Mouse (Mus musculus) T-helper 1 cell (primary cell): ENCODE data around the gene Tut1.

Experiments used
- in situ Hi-C: fragments of 300-600 bp; cut with MboI, MseI; formaldehyde crosslinking; loops from one replicate; pipeline ENCODE4 v1.15.1; 2025; ENCODE audit warnings: high pct_unique_total_duplicates

Tut1 gene

GRCm38 (mm10) chr19:8982303-8983149 is 28.9 kb downstream of the Tut1 start:
- in situ Hi-C loops: no loop called here

- in situ Hi-C loops: no loop called here
These were observed 29.6 kb downstream of the Tut1 start for GRCm38 (mm10) chr19:8983150-8983650.

- in situ Hi-C loops: no loop called here
These were observed 30.7 kb downstream of the Tut1 start for GRCm38 (mm10) chr19:8984255-8984868.

GRCm38 (mm10) chr19:8985891-8986290 is 32.2 kb downstream of the Tut1 start:
- in situ Hi-C loops: no loop called here

GRCm38 (mm10) chr19:8987816-8988215 is 34.2 kb downstream of the Tut1 start:
- in situ Hi-C loops: no loop called here

DNA sequence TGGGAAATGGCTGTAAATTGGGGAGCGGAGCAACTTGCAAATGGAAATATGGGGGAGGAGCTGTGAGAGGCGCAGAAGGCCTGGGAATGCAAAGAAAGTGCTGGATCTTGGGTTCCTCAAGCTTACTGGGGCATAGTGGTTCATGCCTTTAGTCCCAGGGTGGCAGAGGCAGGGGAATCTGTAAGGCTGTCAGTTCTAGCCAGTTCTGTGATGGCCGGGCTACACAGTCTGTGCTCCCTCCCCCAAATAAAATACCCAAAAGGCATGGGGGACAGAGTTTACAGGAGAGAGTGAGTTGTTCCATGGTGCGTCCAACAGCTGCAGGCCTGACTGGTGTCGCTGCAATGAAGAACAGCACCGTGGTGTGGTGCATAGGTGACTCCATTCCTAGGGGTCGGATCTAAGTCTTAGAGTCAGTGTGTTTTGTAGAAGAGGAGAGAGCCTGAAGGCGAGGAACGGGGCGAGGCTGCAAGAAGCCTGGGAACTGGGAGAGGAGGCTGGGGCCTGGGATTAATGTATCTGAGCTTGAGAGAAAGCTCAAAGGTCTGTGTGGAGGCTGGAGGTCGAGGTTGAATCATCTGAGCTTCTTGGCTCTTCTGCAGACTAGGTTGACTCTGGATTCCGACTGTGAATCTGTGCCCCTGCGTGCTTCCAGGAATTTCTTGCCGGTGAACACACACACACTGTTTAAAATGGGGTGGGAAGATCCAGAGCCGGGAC is 34.9 kb downstream of the Tut1 start:
- in situ Hi-C loops: no loop called here

DNA sequence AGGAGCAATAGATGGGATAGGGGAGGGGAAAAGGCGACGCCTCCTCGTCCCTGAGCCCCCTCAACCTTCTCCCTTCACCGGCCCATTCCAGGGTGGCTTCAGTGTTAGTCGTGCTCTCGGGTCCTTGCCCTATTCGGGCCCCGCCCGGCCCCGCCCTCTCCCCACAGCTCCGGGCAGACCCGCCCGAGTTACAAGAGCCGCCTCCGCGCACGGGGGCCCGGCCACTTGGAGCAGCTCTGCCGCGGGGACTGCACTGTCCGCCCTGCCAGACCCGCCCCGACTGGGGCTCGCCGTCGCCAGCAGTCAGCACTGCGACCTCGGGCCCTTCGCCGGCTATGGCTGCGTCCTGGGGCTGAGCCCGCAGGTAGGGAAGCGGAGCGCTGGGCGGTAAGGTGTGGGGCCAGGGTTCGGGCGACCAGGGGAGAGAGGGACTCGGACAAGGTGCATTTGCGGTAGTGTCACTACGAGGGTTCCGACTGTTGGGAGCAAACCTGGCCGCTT is 35.5 kb downstream of the Tut1 start, which contains the start of gene Ahnak:
Gene Ahnak (plus strand): TSS at position 219 of the 501 bp plus-strand sequence.
- in situ Hi-C loops: no loop called here

DNA sequence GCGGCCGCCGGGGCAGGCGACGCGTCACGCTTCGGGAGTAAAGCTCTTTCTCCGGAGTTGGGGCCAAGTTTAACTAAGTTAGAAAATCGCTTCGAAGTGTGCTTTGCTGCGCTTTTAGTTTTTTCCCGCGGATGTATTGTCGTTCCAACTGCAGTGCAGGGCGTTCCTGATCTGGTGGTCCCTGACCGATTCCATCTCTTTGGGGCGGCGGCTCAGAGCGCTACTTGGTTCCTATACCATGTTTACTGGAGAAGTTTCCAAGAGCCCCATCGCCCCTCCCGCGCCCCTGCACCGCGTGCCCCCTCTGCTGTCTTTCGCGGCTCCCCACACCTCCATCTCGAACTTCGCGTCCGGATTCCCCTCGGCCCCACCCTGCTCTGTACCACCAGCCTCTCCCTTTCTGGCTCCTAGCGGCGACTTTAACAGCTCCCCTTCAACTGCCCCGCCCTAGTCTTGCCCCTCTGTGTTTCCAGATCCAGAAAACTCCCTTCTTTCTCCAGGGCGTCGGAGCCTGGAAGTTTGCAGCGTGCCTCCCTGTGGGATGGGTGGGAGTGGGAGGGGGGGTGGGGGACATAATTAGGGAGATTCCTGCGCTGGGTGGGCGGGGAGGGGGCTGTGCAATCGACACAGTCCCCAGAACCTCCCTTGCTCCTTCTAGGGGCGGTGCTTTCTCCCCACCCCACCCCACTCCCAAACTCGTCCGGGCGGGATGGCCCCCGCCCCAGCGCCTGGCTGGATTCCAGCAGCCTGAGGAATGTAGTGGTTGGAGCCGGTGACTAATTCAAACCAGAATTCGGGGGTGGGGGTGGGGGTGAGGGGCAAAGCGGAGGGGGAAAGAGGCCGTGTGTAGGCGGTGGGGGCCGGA is 36.2 kb downstream of the Tut1 start:
- in situ Hi-C loops: loop anchor here (5.0 kb wide), 1 partner anchor 63 kb away; no protein-coding TSS in a partner anchor

DNA sequence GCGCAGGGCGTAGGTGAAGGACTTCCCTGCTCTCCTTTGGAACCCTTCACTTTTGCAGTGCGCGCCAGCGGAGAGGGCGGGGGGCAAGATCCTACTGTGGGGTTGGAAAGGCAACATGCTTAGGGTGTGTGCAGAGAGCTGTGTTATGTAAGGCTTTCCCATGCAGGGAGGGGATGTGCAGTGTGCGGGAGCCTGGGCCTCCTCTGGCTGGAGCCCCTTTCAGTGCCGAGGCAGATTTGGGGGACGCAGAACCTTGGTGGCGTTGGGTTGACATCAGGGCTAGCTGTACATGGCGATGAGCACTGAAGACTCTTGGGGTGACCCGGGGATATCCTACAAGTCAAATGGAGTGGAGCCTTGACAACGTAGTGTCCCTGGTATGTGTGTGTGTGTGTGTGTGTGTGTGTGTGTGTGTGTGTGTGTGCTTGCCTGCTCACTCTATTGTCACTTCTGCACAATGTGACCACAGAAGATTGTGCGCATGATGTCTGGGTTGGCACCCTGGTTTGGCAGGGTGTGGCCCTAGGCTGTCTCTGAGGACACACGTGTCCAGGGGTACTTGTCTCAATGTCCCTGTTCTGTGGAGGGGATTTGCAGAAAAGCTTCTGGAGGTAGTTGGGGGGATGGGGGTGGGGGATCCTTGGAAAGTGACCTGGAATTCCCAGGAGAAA is 36.9 kb downstream of the Tut1 start:
- in situ Hi-C loops: loop anchor here (5.0 kb wide), 1 partner anchor 62 kb away; no protein-coding TSS in a partner anchor

- in situ Hi-C loops: loop anchor here (5.0 kb wide), 1 partner anchor 61 kb away; no protein-coding TSS in a partner anchor
These were observed 37.7 kb downstream of the Tut1 start for GRCm38 (mm10) chr19:8991245-8991870.

DNA sequence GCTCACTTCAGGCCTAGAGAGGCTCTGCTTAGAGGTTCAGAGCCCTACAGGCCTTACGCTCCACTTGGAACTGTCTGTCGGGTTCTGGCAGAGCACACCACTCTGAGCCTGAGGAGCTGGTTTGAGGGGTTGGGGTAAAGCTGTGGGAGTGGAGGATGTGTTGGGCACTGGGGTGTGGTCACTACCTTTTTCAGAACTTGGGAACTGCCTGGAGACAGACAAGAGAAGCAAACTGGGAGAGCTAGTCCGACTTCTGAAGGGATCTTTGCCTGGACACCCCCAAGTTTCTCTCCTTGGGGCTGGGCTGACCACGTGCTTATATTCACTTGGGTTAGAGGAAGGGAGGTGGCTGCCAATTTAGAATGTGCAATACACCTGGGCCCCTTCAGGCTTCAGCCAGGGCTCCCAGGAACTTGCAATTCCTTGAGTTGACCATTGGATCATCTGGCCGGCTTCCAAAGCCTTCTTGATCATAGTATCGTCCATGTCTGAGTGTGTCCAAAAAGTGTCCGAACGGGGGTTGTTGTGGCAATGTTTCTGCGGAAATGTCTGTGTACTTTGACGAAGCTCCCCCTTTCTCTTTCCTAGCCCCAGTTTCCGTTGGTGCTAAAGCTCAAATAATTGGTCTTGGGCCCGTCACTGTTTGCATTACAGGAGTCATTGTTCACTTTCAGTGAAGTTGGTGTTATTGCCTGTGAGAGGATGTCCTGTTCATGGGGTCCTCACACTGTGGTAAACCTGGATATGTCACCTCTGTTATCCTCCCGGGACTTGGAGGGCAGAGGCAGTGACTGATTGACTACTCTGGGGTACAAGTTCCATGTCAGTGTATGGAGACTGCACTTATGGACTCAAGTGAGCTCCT is 38.5 kb downstream of the Tut1 start:
- in situ Hi-C loops: loop anchor here (5.0 kb wide), 1 partner anchor 60 kb away; no protein-coding TSS in a partner anchor

DNA sequence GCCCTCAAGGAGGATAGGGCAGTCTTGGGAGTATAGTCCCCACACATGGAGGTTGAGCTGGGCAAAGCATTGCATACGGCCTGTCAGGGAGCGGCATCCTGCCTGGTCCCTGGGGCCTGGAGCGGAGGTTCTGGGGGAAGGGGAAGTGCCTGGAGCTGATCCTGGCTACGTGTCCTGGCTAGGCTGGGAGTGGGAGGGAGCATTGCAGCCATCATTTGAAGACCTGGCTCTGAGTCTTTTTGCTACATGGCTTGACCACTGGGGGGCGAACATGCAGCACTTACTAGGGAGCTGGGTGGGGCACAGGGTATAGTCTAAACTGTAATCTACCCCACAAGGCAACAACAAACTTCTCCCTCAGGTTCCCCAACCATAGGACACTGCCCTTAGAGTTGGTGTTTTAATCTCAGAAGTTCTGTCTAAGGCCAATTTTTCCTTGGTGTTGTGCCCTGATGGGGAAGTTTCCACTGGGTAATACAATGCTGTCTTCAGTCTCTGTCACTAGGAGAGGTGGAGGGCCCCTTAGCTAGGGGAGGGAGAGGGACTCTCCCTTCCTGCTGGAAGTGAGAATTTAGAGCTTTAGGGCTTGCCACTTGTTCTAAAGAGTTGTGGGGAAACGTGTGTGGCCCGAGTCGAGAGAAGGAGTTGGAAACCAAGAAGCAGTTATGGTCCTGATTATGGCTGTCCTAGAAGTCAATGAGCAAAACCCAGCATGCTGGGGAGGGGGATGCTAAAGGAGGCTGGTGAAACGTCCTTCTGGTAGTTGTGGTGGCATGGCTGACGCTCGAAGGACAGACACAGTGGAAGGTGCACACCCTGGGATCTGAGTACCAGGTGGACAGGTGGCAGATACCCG is 39.4 kb downstream of the Tut1 start:
- in situ Hi-C loops: loop anchor here (5.0 kb wide), 1 partner anchor 59 kb away; no protein-coding TSS in a partner anchor

GRCm38 (mm10) chr19:8993625-8993912 is 39.9 kb downstream of the Tut1 start:
- in situ Hi-C loops: loop anchor here (5.0 kb wide), 1 partner anchor 59 kb away; no protein-coding TSS in a partner anchor

DNA sequence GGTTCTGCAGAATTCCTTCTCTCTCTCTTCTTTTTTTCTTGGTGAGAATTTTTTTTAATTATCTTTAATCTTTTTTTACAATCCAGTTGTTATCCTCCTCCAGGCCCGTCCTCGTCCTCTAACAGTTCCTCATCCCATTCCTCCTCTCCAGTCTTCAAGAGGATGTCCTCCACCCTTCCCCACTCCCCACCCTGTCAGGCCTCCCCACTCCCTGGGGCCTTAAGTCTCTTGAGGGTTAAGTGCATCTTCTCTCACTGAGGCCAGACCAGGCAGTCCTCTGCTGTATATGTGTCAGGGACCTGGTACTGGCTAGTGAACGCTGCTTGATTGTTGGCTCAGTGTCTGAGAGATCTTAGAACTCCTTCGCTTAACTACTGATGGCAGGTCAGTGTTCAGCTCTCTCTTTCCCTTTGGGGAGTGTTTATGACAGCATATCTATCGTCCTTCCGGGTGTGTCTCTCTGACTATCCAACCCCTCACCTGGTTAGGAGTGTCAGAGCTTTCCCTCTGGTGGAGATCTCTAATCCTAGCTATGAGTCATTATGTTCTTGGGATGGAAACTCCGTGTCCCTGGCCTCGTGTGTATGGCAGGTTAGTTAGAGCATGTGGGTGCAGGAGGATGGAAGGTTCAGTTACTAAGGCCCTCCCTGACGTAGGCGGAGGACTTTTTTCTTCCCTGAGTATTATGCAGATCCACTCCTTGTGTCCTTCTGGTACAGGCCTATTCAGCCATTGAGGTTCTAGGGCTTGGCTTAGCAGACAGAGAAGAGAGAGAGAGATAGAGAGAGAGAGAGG is 41.4 kb downstream of the Tut1 start:
- in situ Hi-C loops: loop anchor here (5.0 kb wide), 1 partner anchor 57 kb away; no protein-coding TSS in a partner anchor

- in situ Hi-C loops: no loop called here
These were observed 43.0 kb downstream of the Tut1 start for GRCm38 (mm10) chr19:8996601-8997000.

DNA sequence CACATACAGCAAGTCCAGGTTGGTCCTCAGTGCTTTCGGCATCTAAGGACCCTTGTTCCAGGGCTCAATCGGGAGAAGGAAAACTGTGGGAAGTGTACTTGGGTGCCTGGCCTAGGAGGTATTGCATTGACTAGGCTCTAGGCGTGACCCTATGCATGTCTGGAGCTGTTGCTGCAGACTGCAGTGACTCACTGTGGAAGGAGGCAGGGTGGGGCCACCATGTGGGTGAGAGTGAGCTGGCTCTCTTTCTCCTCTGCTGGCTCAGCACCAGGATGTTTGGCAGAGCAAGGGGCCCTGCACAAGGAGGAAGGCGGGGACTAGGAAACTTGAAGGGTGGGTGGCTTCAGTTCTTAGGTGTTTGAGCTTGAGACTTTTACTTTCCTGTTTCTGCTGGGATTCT is 43.9 kb downstream of the Tut1 start:
- in situ Hi-C loops: no loop called here

GRCm38 (mm10) chr19:8998546-8998945 is 44.9 kb downstream of the Tut1 start:
- in situ Hi-C loops: no loop called here
